Mouse (Mus musculus): ENCODE data around the gene Gadd45a.

- TF ChIP-seq POLR2A (IDR thresholded peaks at IDR 0.05; ENCODE audit: low read depth, low read length) (no peak), CTCF (conservative IDR thresholded peaks at IDR 0.05; ENCODE audit: insufficient read depth, insufficient read length, low read depth, low read length) (no peak)
Observed at GRCm38 (mm10) chr6:66999800-67000199, 37.5 kb downstream of the Gadd45a start.

All from kidney, adult 2 months (tissue).